Mouse (Mus musculus): ENCODE measurements around the gene Mtus2.
"Not testable (repeated sequence)": the region's sequence is repeated elsewhere in the genome, so short reads cannot be mapped to it uniquely, and the experiment has no call there.

Gene Mtus2

GRCm38 (mm10) chr5:148115207-148115817, 158.2 kb downstream of the Mtus2 start:
- DNase-seq (ENCODE audit: low spot score in 2 of 2), result no peak

DNA sequence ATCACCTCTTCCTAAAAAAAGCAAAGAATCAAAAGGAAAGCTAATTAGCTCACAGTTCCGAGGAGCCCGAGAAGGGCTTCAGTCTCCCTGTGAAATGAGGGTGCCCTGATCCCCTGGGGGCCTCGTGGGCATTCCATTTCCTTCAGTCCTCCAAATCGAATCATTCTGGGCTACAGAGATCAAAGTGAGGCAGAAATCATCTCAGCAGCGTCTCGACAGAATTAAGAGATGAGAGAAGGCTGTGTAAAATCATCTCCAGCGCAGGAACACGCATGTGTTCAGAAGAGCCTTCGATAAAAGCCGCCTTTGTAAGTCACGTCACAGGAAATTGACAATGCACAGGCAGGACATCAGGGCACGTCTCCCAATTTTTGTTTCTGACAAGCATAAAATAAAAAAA, 167.2 kb downstream of the Mtus2 start:
- DNase-seq (ENCODE audit: low spot score in 2 of 2), result no peak

DNA sequence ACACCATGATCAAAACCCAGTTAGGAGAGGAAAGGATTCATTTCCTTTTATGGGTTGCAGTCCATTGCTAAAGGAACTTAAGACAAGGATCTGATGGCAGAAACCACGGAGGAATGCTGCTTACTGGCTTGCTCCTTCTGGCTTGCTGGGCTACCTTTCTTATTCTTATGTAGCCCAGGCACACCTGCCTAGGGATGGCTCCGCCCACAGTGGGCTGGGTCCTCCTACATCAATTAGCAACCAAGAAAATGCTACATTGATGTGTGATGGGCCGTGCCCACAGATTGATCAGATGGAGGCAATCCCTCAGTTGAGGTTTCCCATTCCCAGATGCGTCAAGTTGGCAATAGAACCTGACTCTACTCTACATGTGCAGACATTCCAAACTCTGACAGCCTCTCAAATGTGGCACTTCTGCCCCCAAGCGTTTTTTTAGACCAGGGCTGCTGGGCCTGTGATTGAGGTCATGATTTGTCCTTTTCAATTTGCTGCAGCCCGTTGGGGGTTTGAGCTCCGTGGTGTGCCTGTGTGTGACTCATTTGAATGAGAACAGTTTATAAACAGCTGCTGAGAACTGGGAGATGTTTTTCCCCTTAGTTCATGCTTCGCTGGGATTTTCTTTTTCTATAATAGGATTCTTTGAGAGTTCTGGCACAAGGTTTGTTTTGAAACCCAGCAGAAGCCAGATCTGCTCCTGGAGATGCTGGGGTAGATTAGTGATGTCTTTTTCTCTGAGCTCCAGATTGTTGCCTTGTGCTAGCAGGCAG, 173.8 kb downstream of the Mtus2 start:
- DNase-seq (ENCODE audit: low spot score in 2 of 2), result no peak

- DNase-seq (ENCODE audit: low spot score in 2 of 2), result no peak
These were observed 174.5 kb downstream of the Mtus2 start for GRCm38 (mm10) chr5:148131458-148132131.

DNA sequence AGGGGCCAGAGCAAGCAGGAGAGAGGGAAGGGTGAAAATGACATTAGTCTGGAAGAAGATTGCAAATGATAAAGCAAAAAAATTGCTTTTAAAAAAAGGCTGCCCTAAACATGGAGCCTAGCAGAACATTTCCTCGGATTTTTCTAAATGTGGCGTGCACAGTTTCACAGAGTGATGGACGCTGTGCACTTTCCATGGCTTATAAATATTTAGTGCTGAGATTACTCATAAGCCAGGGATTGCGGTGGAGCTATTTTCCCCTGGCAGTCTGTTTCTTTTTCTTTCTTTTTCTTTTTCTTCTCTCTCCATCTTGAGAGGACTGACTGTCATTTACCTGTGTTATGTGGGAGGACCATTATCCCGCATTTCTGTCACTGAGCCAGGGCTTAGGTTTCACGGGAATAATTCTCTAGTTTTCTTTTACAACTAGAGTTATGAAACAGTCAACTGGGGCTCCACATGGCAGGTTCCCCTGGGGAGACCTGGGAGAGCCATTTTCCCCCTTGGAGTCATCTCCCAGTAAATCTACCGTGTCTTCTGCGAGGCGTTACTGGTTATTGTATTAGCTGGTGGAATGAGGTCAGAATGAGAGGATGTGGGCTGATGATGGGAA, 176.4 kb downstream of the Mtus2 start:
- no peak for DNase-seq (ENCODE audit: low spot score in 2 of 2)

GRCm38 (mm10) chr5:148141662-148142061, 184.5 kb downstream of the Mtus2 start:
- DNase-seq (ENCODE audit: low spot score in 2 of 2), result no peak

- DNase-seq (ENCODE audit: low spot score in 2 of 2), result no peak
These were observed 189.2 kb downstream of the Mtus2 start for GRCm38 (mm10) chr5:148146200-148146823.

DNA sequence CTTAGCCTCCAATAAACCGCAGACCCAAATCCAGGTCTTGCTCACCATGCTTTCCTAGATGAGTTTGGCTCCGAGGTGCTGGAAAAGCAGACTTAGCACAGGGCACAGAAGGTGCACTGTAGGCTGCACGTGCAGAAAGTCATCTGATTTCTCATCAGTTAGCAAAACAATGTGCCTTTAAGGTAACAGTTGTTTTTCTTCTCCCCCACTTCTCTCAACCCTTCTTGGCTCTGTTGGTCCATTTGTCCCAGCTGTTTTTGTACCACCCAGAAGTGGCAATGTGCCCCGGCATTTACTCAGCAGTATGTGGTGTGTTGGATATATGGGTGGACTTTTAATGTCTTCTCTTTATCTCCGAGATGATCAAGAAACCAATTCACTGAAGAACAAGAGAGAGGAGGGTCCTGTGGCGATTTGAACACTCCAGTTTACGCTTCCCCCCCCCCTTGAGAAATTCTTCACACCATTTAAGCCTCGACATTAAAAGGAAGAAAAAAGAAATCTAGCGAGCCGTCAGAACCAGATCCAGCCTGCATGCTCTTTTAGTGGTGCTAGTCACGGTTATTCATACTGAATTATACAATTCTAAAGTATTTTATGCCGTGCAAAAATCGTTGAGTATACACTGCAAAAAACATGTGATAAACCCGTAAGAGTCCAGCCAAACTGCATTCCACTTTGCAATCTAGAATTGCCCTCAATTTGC, 194.9 kb downstream of the Mtus2 start:
- no peak for DNase-seq (ENCODE audit: low spot score in 2 of 2)

DNA sequence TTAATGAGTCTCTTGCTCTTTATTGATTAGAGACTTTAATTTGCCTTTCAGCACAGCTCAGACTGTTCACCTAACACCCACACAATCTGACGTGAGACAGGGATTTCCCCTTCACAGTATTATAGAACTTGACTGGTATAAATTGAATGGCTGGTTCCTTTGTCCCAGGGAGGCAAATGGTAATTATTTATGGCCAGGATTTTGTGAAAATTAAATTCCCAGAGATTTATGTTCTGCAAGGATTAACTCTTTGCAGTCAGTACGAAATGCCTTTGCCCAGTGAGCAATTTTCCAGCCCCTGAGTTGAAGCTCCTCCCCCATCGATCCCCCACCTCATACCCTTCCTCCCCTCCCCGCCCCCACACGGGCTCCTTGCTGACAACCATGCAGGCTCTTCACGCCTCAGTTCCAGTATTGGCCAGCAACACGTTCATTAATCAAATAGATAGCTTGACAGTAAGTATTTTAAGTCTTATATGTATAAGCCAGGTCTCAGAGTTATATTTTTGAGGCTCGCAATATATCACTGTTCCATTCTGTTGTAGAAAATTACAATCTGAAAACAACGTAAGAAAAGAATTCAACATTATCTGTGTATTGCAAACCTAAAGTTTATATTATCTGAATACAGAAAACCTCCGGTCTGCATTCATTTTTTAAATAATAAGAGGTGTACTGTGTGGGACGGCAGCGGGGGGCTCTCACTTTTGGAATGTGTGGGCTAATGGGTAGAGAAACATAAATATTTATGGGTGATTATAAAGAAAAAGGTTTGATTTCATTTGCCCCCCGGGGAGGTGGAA, 195.7 kb downstream of the Mtus2 start:
- DNase-seq (ENCODE audit: low spot score in 2 of 2), result no peak

GRCm38 (mm10) chr5:148153403-148153713, 196.2 kb downstream of the Mtus2 start:
- DNase-seq (ENCODE audit: low spot score in 2 of 2), result no peak

DNA sequence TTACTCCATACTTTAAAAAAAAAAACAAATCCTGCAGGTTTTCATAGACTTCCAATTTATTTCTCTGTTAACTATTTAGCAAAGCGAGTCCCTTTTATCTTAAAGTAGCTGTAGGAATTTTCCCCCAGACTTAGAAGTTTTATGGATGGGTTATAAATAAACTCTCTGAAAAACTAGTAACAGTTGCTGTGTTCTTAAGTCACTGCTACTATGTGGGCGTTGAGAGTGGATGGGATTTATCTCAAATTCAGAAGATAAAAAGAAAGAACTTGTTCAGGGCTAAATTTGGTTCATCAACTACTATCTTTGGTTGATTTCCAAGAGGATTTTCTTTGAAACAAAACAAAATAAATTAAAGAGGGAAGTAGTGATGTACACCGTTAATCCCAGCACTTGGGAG, 197.6 kb downstream of the Mtus2 start:
- no peak for DNase-seq (ENCODE audit: low spot score in 2 of 2)

- DNase-seq (ENCODE audit: low spot score in 2 of 2), result no peak
These were observed 202.2 kb downstream of the Mtus2 start for GRCm38 (mm10) chr5:148159328-148159727.

DNA sequence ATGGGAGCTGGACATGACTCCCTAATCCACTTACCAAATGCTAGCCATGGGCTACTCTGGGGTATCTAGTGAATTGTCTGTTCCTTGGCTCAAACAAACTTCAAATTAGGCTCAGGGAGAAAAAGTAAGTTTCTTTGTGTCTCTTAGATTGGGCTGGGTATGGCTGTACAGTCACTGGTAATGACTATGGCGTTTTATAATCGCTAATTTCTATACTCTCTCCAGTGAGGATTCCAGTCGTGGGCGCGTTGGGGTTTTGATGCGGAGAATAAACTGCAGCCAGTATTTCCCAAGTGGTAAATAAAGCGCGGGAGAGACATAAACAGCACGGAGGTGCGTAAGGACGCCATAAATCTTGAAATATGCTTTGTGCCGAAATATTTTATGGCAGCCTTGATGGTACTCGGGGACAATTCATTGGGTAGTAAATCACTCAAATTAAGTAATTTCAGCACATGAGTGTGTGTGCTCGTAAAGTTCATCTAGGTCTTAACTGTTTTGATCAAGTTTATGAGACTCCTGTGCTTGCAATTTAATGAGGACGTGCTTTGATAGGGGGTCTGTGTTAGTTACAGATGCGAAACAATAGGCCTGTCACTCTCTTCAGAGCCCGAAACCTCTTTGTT, 203.5 kb downstream of the Mtus2 start:
- no peak for DNase-seq (ENCODE audit: low spot score in 2 of 2)

DNA sequence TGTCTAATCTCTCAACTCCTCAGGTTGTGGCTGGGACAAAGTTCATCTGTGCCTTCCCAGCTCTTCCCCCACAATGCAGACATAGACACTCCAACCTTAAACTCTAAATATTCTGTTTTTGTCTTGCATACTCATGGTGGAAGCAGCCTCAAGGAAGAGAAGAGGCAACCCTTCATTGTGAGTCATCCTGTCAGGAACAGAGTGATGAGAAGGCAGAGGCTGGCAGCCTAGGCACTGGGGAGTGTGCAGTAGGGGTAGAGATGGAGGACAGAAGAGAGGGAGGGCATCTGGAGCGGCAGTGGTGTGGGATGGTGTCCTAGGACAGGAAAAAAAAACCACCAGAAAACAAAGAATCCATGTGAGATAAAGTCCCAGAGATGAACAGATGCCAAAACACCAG, 208.0 kb downstream of the Mtus2 start:
- DNase-seq (ENCODE audit: low spot score in 2 of 2), result no peak

GRCm38 (mm10) chr5:148175091-148175490, 218.0 kb downstream of the Mtus2 start:
- no peak for DNase-seq (ENCODE audit: low spot score in 2 of 2)

DNA sequence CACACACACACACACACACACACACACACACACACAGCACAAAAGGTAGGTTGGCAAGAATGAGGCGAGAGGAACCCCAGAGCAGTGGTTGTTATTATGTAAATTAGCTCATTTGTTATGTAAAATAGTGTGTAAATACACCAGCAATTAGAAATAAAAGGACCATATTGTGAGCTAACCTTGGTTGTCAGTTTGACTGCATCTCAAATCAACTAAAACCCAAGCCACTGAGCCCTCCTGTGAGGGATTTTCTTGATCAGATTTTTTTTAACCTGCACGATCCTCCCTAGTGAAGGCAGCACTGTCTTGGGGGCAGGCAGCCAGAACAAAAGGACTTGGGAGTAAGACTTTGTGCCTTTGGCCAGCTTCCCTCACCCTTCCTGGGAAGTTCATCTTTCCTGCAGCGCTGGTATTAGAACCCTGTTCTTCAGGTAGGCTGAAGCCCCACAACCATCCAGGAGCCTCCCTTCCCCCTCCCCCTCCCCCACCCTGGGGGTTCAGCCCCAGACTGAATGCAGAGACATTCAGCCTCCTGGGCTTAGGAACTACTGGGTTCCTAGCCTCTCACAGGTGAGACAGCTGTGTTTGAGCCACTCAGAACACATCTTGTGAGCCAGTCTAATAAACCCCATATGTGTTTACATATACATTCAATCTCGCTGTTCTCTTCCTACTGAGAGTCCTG, 218.8 kb downstream of the Mtus2 start:
- DNase-seq (ENCODE audit: low spot score in 2 of 2), result no peak

DNA sequence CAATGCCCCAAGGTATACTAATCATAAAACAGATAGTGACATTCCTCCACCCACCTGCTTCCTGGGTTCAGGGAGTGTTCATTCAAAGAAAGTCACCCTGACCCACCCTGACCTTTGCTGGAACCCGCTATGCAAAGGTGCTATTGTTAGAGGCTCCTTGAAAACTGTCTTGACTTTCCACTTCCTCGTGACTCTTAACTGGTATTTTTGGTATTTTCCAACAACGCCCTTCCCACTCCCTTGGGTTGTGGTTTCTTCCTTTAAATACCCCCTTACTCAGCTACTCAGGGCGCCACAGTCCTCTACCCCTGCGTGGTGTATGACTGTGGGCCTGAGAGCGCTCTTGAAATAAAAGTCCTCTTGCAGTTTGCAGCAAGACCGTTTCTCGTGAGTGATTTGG, 219.4 kb downstream of the Mtus2 start:
- not testable (repeated sequence) for DNase-seq (ENCODE audit: low spot score in 2 of 2)

GRCm38 (mm10) chr5:148179231-148179630, 222.1 kb downstream of the Mtus2 start:
- no peak for DNase-seq (ENCODE audit: low spot score in 2 of 2)

- DNase-seq (ENCODE audit: low spot score in 2 of 2), result no peak
These were observed 223.6 kb downstream of the Mtus2 start for GRCm38 (mm10) chr5:148180590-148181307.
